Mouse (Mus musculus): Measurements from ENCODE around the gene Gm15517. TPM values are rescaled to one million over a fixed set of nuclear protein-coding genes. Genes with fewer than 3 reads are reported as not detected.
A peak's percentile ranks its signal among the peaks of the same experiment; 100 is the strongest.

The Gm15517 gene
- total and polyA plus RNA-seq, 3 experiments = not detected

DNA sequence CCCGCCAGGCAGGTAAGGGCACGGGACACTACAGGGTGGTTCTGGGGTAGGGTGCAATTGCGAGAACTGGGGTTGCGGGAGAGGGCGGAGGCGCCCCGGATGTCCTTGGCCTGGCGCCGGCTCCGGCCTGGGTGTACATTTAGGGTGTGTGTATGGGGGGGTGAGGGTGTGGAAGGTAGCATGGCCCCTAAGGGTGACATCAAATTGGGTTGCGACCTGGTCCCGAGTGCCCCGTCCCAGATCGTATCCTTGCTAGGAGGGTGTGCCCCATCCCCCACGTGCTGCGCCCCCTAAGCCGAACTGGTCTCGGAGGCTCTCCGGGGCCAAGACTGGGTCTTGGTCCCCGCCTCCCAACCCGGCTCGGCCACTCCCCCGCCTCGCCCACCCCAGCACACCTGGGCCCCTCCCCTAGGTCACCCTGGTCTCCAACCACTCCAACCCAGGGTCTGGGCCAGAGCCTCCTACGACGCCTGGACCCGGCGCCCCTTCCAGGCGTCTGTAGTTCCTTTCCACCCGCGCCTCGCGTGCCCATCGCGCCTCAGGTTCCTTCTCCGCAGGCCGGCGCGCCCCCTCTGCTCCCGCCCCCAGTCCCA lies 49.1 kb downstream of the Gm15517 start:
- dilution Hi-C loops (cut with MboI; ENCODE audit: extremely low pct_ligation_motif_present, extremely low pct_unique_long_range_greater_than_20kb, low sequenced_read_pairs) = no loop called here
- Histone ChIP-seq H3K9me3 (replicated peaks; ENCODE audit: low read length) (no peaks in the 10 kb centered on the region), H3K36me3 (replicated peaks in 1 of 2; ENCODE audit: control insufficient read depth in 1 of 2, insufficient read depth in 1 of 2, low read length in 1 of 2) (no peaks in the 10 kb centered on the region), H3K4me1 (ENCODE audit: control insufficient read depth in 1 of 2, insufficient read depth in 2 of 2) (peaks cover 21 to 44% of the 10 kb centered on the region in 2 experiments), H3K9ac (ENCODE audit: insufficient read depth, low read depth) (no peak overlapping the region), H3K4me3 (replicated peaks in 1 of 3; ENCODE audit: low read depth in 2 of 3, low read length in 2 of 3, poor library complexity in 1 of 3) (no peak overlapping the region), H3K79me2 (replicated peaks; ENCODE audit: control insufficient read depth, extremely low read depth, insufficient read depth, poor library complexity, severe bottlenecking) (no peaks in the 10 kb centered on the region), H3K4me2 (ENCODE audit: insufficient read depth, low read depth, poor library complexity, severe bottlenecking) (peak overlapping the region; percentile 22), H3K27me3 (replicated peaks) (peaks cover 75% of the 10 kb centered on the region), H3K27ac (ENCODE audit: insufficient read depth, low read depth) (no peak overlapping the region)
- no peak for DNase-seq (ENCODE audit: extremely low read depth)
- in situ Hi-C loops (cut with MboI; ENCODE audit: low pct_ligation_motif_present, low pct_unique_long_range_greater_than_20kb, low sequenced_read_pairs) = no loop called here
- TF ChIP-seq MAFK (IDR thresholded peaks at IDR 0.05; ENCODE audit: insufficient replicate concordance, low read length) (no peak), ZMIZ1 (IDR thresholded peaks at IDR 0.05; ENCODE audit: low read depth, low read length) (no peak), SMC3 (IDR thresholded peaks at IDR 0.05; ENCODE audit: low read depth, low read length) (no peak), IRF4 (IDR thresholded peaks at IDR 0.05; ENCODE audit: low read depth, low read length) (no peak), CHD2 (IDR thresholded peaks at IDR 0.05; ENCODE audit: low read length) (no peak), E2F4 (IDR thresholded peaks at IDR 0.05; ENCODE audit: insufficient replicate concordance, low read depth, low read length) (no peak), NRF1 (IDR thresholded peaks at IDR 0.05; ENCODE audit: low read depth, low read length) (no peak), BHLHE40 (IDR thresholded peaks at IDR 0.05; ENCODE audit: low read depth, low read length) (no peak), TCF12 (IDR thresholded peaks at IDR 0.05; ENCODE audit: low read depth, low read length) (no peak), UBTF (IDR thresholded peaks at IDR 0.05; ENCODE audit: low read depth, low read length) (no peak), JUN (IDR thresholded peaks at IDR 0.05; ENCODE audit: insufficient read depth, low read depth, low read length) (no peak), ZNF384 (IDR thresholded peaks at IDR 0.05; ENCODE audit: low read depth, low read length) (no peak), SIN3A (IDR thresholded peaks at IDR 0.05; ENCODE audit: low read length) (no peak), CTCF (conservative IDR thresholded peaks at IDR 0.05 in 1 of 2, IDR thresholded peaks at IDR 0.05 in 1 of 2; ENCODE audit: low read depth in 2 of 2, low read length in 2 of 2) (no peak), POLR2AphosphoS2 (IDR thresholded peaks at IDR 0.05; ENCODE audit: low read depth, low read length) (no peak)

DNA sequence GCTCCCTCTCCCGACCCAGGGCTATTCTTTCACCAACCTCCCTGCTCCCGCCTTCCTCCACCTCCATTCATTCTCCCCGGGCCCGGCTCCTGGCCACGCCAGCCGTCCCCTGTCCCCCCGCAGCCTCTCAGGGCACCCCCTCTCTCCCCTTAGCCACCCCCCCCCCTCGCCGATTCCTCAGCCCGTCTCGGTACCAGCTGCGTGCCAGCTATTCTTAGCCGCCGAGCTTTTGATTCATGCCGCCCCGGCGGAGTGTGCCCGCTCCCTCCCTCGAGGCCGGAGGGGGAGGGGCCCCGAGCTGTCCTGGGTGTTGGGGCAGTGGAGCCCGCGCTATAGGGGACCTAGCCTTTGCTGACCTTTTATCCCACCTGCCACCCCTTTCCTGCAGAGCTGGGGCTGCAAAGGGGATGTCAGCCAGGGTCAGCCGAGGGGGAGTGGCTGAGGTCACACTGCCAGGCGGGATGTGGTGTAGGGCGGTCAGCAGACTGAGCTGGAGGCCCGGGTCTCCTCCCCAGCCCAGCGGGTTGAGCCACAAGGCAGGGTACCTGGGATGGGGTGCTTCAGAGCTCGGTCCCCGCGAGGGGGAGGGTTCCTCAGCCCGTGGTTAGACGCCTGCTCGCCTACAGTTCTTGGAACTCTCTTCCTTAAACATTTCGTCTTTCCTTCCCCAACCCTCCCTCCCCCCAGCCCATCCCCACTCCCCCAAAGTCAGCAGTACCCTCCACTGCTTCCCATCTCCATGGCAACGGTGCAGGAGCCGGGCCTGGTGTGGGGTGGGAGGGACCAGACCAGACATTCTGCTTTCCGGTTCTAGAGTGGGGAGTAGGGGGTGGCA lies 49.8 kb downstream of the Gm15517 start:
- Histone ChIP-seq H3K27me3 (replicated peaks) (peaks cover 74% of the 10 kb centered on the region), H3K9ac (ENCODE audit: insufficient read depth, low read depth) (no peak overlapping the region)
- dilution Hi-C loops (cut with MboI; ENCODE audit: extremely low pct_ligation_motif_present, extremely low pct_unique_long_range_greater_than_20kb, low sequenced_read_pairs) = no loop called here

More for the DNA sequence above, 49.8 kb downstream of the Gm15517 start:
- H3K27ac ChIP-seq (ENCODE audit: insufficient read depth, low read depth) = no peak overlapping the region
- DNase-seq (ENCODE audit: extremely low read depth) = peak; percentile 15
- H3K9me3 ChIP-seq (replicated peaks; ENCODE audit: low read length) = no peaks in the 10 kb centered on the region
- in situ Hi-C loops (cut with MboI; ENCODE audit: low pct_ligation_motif_present, low pct_unique_long_range_greater_than_20kb, low sequenced_read_pairs) = no loop called here
- H3K4me2 ChIP-seq (ENCODE audit: insufficient read depth, low read depth, poor library complexity, severe bottlenecking) = peak overlapping the region; percentile 22
- no peaks in the 10 kb centered on the region for H3K79me2 ChIP-seq (replicated peaks; ENCODE audit: control insufficient read depth, extremely low read depth, insufficient read depth, poor library complexity, severe bottlenecking)
- peak overlapping the region in 1 of 3 experiments; percentile 17 for H3K4me3 ChIP-seq (replicated peaks in 1 of 3; ENCODE audit: low read depth in 2 of 3, low read length in 2 of 3, poor library complexity in 1 of 3)
- no peaks in the 10 kb centered on the region for H3K36me3 ChIP-seq (replicated peaks in 1 of 2; ENCODE audit: control insufficient read depth in 1 of 2, insufficient read depth in 1 of 2, low read length in 1 of 2)
- TF ChIP-seq GABPA (IDR thresholded peaks at IDR 0.05; ENCODE audit: insufficient replicate concordance, low read depth, low read length) = no peak
- TF ChIP-seq TCF12 (IDR thresholded peaks at IDR 0.05; ENCODE audit: low read depth, low read length) = 0 out of 2 replicates have a peak, but pooled peaks have one; percentile 11
- TF ChIP-seq BHLHE40 (IDR thresholded peaks at IDR 0.05; ENCODE audit: low read depth, low read length) = no peak; the same call in 1 of the 2 replicates
- H3K4me1 ChIP-seq (ENCODE audit: control insufficient read depth in 1 of 2, insufficient read depth in 2 of 2) = peaks cover 16 to 45% of the 10 kb centered on the region in 2 experiments

Other genes with a start within 250 kb of the Gm15517 start
Only the 20 nearest of the 23 such genes appear.
- gene Klk1b27, start 209.2 kb upstream of the Gm15517 start, total RNA-seq (2012; rRNA removed) = 0.29 TPM in 1 of 2 replicates, not detected in the other
- gene Klk1b27, start 209.2 kb upstream of the Gm15517 start, total RNA-seq (2014; rRNA removed) = 0.69 and 0.75 TPM in 2 replicates
- gene Klk1b27, start 209.2 kb upstream of the Gm15517 start, polyA plus RNA-seq (2012; ENCODE audit: insufficient read length, low read depth) = not detected in 2 replicates
- not detected in 2 replicates for gene Klk1b21, start 159.1 kb upstream of the Gm15517 start, total RNA-seq (2012; rRNA removed)
- not detected in 2 replicates for gene Klk1b21, start 159.1 kb upstream of the Gm15517 start, total RNA-seq (2014; rRNA removed)
- not detected in 2 replicates for gene Klk1b21, start 159.1 kb upstream of the Gm15517 start, polyA plus RNA-seq (2012; ENCODE audit: insufficient read length, low read depth)
- gene Klk1b22, start 148.8 kb upstream of the Gm15517 start, total RNA-seq (2012; rRNA removed) = not detected in 2 replicates
- not detected in 2 replicates for gene Klk1b22, start 148.8 kb upstream of the Gm15517 start, total RNA-seq (2014; rRNA removed)
- gene Klk1b22, start 148.8 kb upstream of the Gm15517 start, polyA plus RNA-seq (2012; ENCODE audit: insufficient read length, low read depth) = not detected in 2 replicates
- gene Klk1b16, start 124.7 kb upstream of the Gm15517 start, total RNA-seq (2012; rRNA removed) = not detected in 2 replicates
- gene Klk1b16, start 124.7 kb upstream of the Gm15517 start, total RNA-seq (2014; rRNA removed) = not detected in 2 replicates
- not detected in 2 replicates for gene Klk1b16, start 124.7 kb upstream of the Gm15517 start, polyA plus RNA-seq (2012; ENCODE audit: insufficient read length, low read depth)
- gene Klk1b24, start 73.2 kb upstream of the Gm15517 start, total RNA-seq (2012; rRNA removed) = not detected in 2 replicates
- gene Klk1b24, start 73.2 kb upstream of the Gm15517 start, total RNA-seq (2014; rRNA removed) = not detected in 2 replicates
- not detected in 2 replicates for gene Klk1b24, start 73.2 kb upstream of the Gm15517 start, polyA plus RNA-seq (2012; ENCODE audit: insufficient read length, low read depth)
- gene Klk1b3, start 63.3 kb upstream of the Gm15517 start, total RNA-seq (2012; rRNA removed) = not detected in 2 replicates
- gene Klk1b3, start 63.3 kb upstream of the Gm15517 start, total RNA-seq (2014; rRNA removed) = not detected in 2 replicates
- gene Klk1b3, start 63.3 kb upstream of the Gm15517 start, polyA plus RNA-seq (2012; ENCODE audit: insufficient read length, low read depth) = not detected in 2 replicates
- gene Klk1b4, start 54.0 kb upstream of the Gm15517 start, total RNA-seq (2012; rRNA removed) = not detected in 2 replicates
- gene Klk1b4, start 54.0 kb upstream of the Gm15517 start, total RNA-seq (2014; rRNA removed) = not detected in 2 replicates
- gene Klk1b4, start 54.0 kb upstream of the Gm15517 start, polyA plus RNA-seq (2012; ENCODE audit: insufficient read length, low read depth) = not detected in 2 replicates
- not detected in 2 replicates for gene Klk1b5, start 45.5 kb upstream of the Gm15517 start, total RNA-seq (2012; rRNA removed)
- gene Klk1b5, start 45.5 kb upstream of the Gm15517 start, total RNA-seq (2014; rRNA removed) = not detected in 2 replicates
- gene Klk1b5, start 45.5 kb upstream of the Gm15517 start, polyA plus RNA-seq (2012; ENCODE audit: insufficient read length, low read depth) = not detected in 2 replicates
- not detected in 2 replicates for gene Klk1, start 36.1 kb upstream of the Gm15517 start, total RNA-seq (2012; rRNA removed)
- 0.27 TPM in 1 of 2 replicates, not detected in the other for gene Klk1, start 36.1 kb upstream of the Gm15517 start, total RNA-seq (2014; rRNA removed)
- gene Klk1, start 36.1 kb upstream of the Gm15517 start, polyA plus RNA-seq (2012; ENCODE audit: insufficient read length, low read depth) = not detected in 2 replicates
- not detected in 2 replicates for gene Gm36864, start 25.3 kb upstream of the Gm15517 start, total RNA-seq (2012; rRNA removed)
- not detected in 2 replicates for gene Gm36864, start 25.3 kb upstream of the Gm15517 start, total RNA-seq (2014; rRNA removed)
- 0.16 TPM in 1 of 2 replicates, not detected in the other for gene Gm36864, start 25.3 kb upstream of the Gm15517 start, polyA plus RNA-seq (2012; ENCODE audit: insufficient read length, low read depth)
- 0.25 and 0.38 TPM in 2 replicates for gene 1700028J19Rik, start 14.8 kb upstream of the Gm15517 start, total RNA-seq (2012; rRNA removed)
- gene 1700028J19Rik, start 14.8 kb upstream of the Gm15517 start, total RNA-seq (2014; rRNA removed) = 0.36 and 0.44 TPM in 2 replicates
- 0.60 and 0.86 TPM in 2 replicates for gene 1700028J19Rik, start 14.8 kb upstream of the Gm15517 start, polyA plus RNA-seq (2012; ENCODE audit: insufficient read length, low read depth)
- gene 2410002F23Rik, start 14.7 kb upstream of the Gm15517 start, total RNA-seq (2012; rRNA removed) = 44.4 and 64.0 TPM in 2 replicates
- 67.0 and 69.6 TPM in 2 replicates for gene 2410002F23Rik, start 14.7 kb upstream of the Gm15517 start, total RNA-seq (2014; rRNA removed)
- 91.0 and 96.1 TPM in 2 replicates for gene 2410002F23Rik, start 14.7 kb upstream of the Gm15517 start, polyA plus RNA-seq (2012; ENCODE audit: insufficient read length, low read depth)
- gene Acp4, start 4.1 kb upstream of the Gm15517 start, total RNA-seq (2012; rRNA removed) = 0.08 TPM in 1 of 2 replicates, not detected in the other
- gene Acp4, start 4.1 kb upstream of the Gm15517 start, total RNA-seq (2014; rRNA removed) = not detected in 2 replicates
- gene Acp4, start 4.1 kb upstream of the Gm15517 start, polyA plus RNA-seq (2012; ENCODE audit: insufficient read length, low read depth) = 0.33 and 0.57 TPM in 2 replicates
- gene Clec11a, start 45.5 kb downstream of the Gm15517 start, total RNA-seq (2012; rRNA removed) = 0.89 and 0.97 TPM in 2 replicates
- gene Clec11a, start 45.5 kb downstream of the Gm15517 start, total RNA-seq (2014; rRNA removed) = 0.46 and 0.69 TPM in 2 replicates
- 0.38 and 0.53 TPM in 2 replicates for gene Clec11a, start 45.5 kb downstream of the Gm15517 start, polyA plus RNA-seq (2012; ENCODE audit: insufficient read length, low read depth)
- under 0.01 and 0.04 TPM in 2 replicates for gene Shank1, start 48.8 kb downstream of the Gm15517 start, total RNA-seq (2012; rRNA removed)
- not detected in 2 replicates for gene Shank1, start 48.8 kb downstream of the Gm15517 start, total RNA-seq (2014; rRNA removed)
- gene Shank1, start 48.8 kb downstream of the Gm15517 start, polyA plus RNA-seq (2012; ENCODE audit: insufficient read length, low read depth) = 0.07 and 0.12 TPM in 2 replicates
- 0.08 and 0.17 TPM in 2 replicates for gene Syt3, start 122.7 kb downstream of the Gm15517 start, total RNA-seq (2012; rRNA removed)
- gene Syt3, start 122.7 kb downstream of the Gm15517 start, total RNA-seq (2014; rRNA removed) = 0.11 TPM in 1 of 2 replicates, not detected in the other
- 0.30 TPM in 1 of 2 replicates, not detected in the other for gene Syt3, start 122.7 kb downstream of the Gm15517 start, polyA plus RNA-seq (2012; ENCODE audit: insufficient read length, low read depth)
- gene 1700008O03Rik, start 124.4 kb downstream of the Gm15517 start, total RNA-seq (2012; rRNA removed) = 0.17 and 0.81 TPM in 2 replicates
- gene 1700008O03Rik, start 124.4 kb downstream of the Gm15517 start, total RNA-seq (2014; rRNA removed) = not detected in 2 replicates
- 0.74 and 1.7 TPM in 2 replicates for gene 1700008O03Rik, start 124.4 kb downstream of the Gm15517 start, polyA plus RNA-seq (2012; ENCODE audit: insufficient read length, low read depth)
- gene Lrrc4b, start 167.6 kb downstream of the Gm15517 start, total RNA-seq (2012; rRNA removed) = 0.04 TPM in 1 of 2 replicates, not detected in the other
- not detected in 2 replicates for gene Lrrc4b, start 167.6 kb downstream of the Gm15517 start, total RNA-seq (2014; rRNA removed)
- gene Lrrc4b, start 167.6 kb downstream of the Gm15517 start, polyA plus RNA-seq (2012; ENCODE audit: insufficient read length, low read depth) = not detected in 2 replicates
- gene Aspdh, start 203.9 kb downstream of the Gm15517 start, total RNA-seq (2012; rRNA removed) = not detected in 2 replicates
- not detected in 2 replicates for gene Aspdh, start 203.9 kb downstream of the Gm15517 start, total RNA-seq (2014; rRNA removed)
- gene Aspdh, start 203.9 kb downstream of the Gm15517 start, polyA plus RNA-seq (2012; ENCODE audit: insufficient read length, low read depth) = not detected in 2 replicates
- 53.0 and 57.7 TPM in 2 replicates for gene Josd2, start 206.5 kb downstream of the Gm15517 start, total RNA-seq (2012; rRNA removed)
- 23.4 and 33.9 TPM in 2 replicates for gene Josd2, start 206.5 kb downstream of the Gm15517 start, total RNA-seq (2014; rRNA removed)
- 45.9 and 54.8 TPM in 2 replicates for gene Josd2, start 206.5 kb downstream of the Gm15517 start, polyA plus RNA-seq (2012; ENCODE audit: insufficient read length, low read depth)

Measured in CH12.LX (cell line).